In the genomic region with DNA sequence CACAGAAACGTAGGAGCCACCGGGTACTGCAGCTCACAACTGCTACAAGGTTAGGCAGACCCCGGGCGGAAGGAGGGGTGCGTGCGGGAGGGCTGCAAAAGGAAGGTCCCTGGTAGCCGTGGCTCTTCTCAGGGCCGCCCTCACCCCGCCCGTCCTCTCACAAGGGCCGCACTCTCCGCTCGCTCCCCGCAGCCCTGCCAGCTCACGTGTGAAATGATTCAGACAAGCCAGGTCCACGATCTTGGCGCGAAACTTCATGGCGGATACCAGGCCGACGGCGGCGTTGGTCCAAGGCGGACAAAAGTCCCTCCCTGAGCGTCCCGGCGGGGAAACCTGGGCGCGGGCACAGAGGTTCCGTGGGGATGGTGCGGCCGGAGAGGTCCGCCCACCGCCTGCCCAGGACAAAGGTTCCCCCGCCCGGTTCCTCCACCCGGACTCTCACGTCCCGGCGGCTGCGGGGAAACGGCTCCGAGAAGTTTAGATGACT, we compare ENCODE assay signal across 8 mouse cellular contexts. TPM values are rescaled to one million over a fixed set of nuclear protein-coding genes. Genes with fewer than 3 reads are reported as not detected.
DNase-seq lines count a peak whose midpoint lies in the region; ATAC-seq and TF ChIP-seq lines count a peak whose summit lies in the region.

A gene (minus strand): TSS at position 339 of the 487 bp plus-strand sequence.

- peak within 1 kb of the TSS; percentile 59 for H3K9ac ChIP-seq in forebrain, postnatal 0 days
- H3K9ac ChIP-seq in lung, embryonic 15.5 days, result peak within 1 kb of the TSS; percentile 94

- H3K27me3 ChIP-seq in G1E (ENCODE audit: insufficient read depth, low read length), result peaks cover 2% of the 10 kb centered on the region; the same call in 1 of the 2 replicates
- no peaks in the 10 kb centered on the region for H3K27me3 ChIP-seq in forebrain, postnatal 0 days (ENCODE audit: insufficient read depth, low read length)
- H3K27me3 ChIP-seq in lung, embryonic 15.5 days, result no peaks in the 10 kb centered on the region

- peak within 1 kb of the TSS; percentile 76 for H3K4me2 ChIP-seq in forebrain, postnatal 0 days (ENCODE audit: low read depth)
- H3K4me2 ChIP-seq in lung, embryonic 15.5 days, result peak within 1 kb of the TSS; percentile 70

- ATAC-seq in G1E (ENCODE audit: extremely low read depth, insufficient number of reproducible peaks, low FRiP score, poor library complexity, severe bottlenecking), result peak; percentile 91
- peak; percentile 94 for ATAC-seq in forebrain, postnatal 0 days
- ATAC-seq in lung, embryonic 15.5 days (ENCODE audit: borderline replicate concordance, extremely low read depth, low FRiP score, low TSS enrichment), result peak; percentile 97

- H3K27ac ChIP-seq in forebrain, postnatal 0 days (ENCODE audit: low read depth, low read length), result peak within 1 kb of the TSS; percentile 48
- peak within 1 kb of the TSS; percentile 96 for H3K27ac ChIP-seq in lung, embryonic 15.5 days

- no peaks in the 10 kb centered on the region for H3K9me3 ChIP-seq in G1E (replicated peaks)
- H3K9me3 ChIP-seq in forebrain, postnatal 0 days (ENCODE audit: low read length), result no peaks in the 10 kb centered on the region
- no peaks in the 10 kb centered on the region for H3K9me3 ChIP-seq in lung, embryonic 15.5 days

- TF ChIP-seq CTCF in G1E (IDR thresholded peaks at IDR 0.05; ENCODE audit: low read depth, low read length), result no peak
- peak; percentile 1; the same call in 1 of the 2 replicates for TF ChIP-seq CTCF in forebrain, postnatal 0 days (IDR thresholded peaks at IDR 0.05; ENCODE audit: low read depth)

- peak within 1 kb of the TSS; percentile 96 for H3K4me3 ChIP-seq in G1E (ENCODE audit: low read depth, low read length)
- H3K4me3 ChIP-seq in forebrain, postnatal 0 days (ENCODE audit: low read depth, low read length), result peak within 1 kb of the TSS; percentile 57
- peak within 1 kb of the TSS; percentile 89 for H3K4me3 ChIP-seq in lung, embryonic 15.5 days

- DNase-seq in G1E (ENCODE audit: low spot score), result peak; percentile 74
- peak; percentile 86 to 93 for DNase-seq in cerebellum, adult 18-20 months
- DNase-seq in forebrain, postnatal 0 days, result peak; percentile 79
- peak; percentile 94 for DNase-seq in heart, postnatal 4 days
- DNase-seq in layer of hippocampus, adult 8-10 months (ENCODE audit: low spot score in 2 of 2), result peak; percentile 47 to 78
- peak; percentile 76 for DNase-seq in ovary, adult 18-20 months (ENCODE audit: low spot score)
- DNase-seq in thymus, postnatal 0 days (ENCODE audit: low spot score), result peak; percentile 65

- H3K36me3 ChIP-seq in G1E (replicated peaks), result peaks cover 30% of the 10 kb centered on the region
- no peaks in the 10 kb centered on the region for H3K36me3 ChIP-seq in forebrain, postnatal 0 days (ENCODE audit: insufficient read depth)
- H3K36me3 ChIP-seq in lung, embryonic 15.5 days, result peaks cover 13% of the 10 kb centered on the region

- WGBS in forebrain, postnatal 0 days, result under 1% methylated on average over 43 of the region's 43 CpGs
- 1% methylated on average over 43 of the region's 43 CpGs for WGBS in lung, embryonic 15.5 days

- H3K4me1 ChIP-seq in G1E (ENCODE audit: insufficient read depth, low read depth, low read length), result peaks cover 25% of the 10 kb centered on the region
- H3K4me1 ChIP-seq in forebrain, postnatal 0 days (ENCODE audit: insufficient read depth), result peaks cover 3% of the 10 kb centered on the region; the same call in 1 of the 2 replicates
- H3K4me1 ChIP-seq in lung, embryonic 15.5 days, result peaks cover 15% of the 10 kb centered on the region

RNA-seq across cellular contexts. Expression of the gene that starts here (rescaled TPM):
- total RNA-seq in G1E (2014; fragmentation: Nextera tagmentation) (39.1 and 59.9 TPM in 2 replicates), G1E (2017) (26.4 and 27.5 TPM in 2 replicates)
- 6.9 and 10.2 TPM in 2 replicates for polyA plus RNA-seq in G1E (2012)
- total RNA-seq in forebrain, postnatal 0 days (2014; rRNA removed), result 9.7 and 13.6 TPM in 2 replicates
- polyA plus RNA-seq in forebrain, postnatal 0 days (2015; fragmentation: Nextera tagmentation; extraction: Ambion mirVana), result 3.7 and 6.2 TPM in 2 replicates
- 10 to 100 TPM; 17.4 to 17.6 TPM for total RNA-seq in heart, postnatal 4 days (2021)
- total RNA-seq in layer of hippocampus, adult 8-10 months (2022), result 10 to 100 TPM; 13.3 to 14.1 (median 13.5) TPM
- 17.4 and 20.7 TPM in 2 replicates for polyA plus RNA-seq in lung, embryonic 15.5 days (2015; fragmentation: Nextera tagmentation; extraction: Ambion mirVana)
- 9.4 and 9.5 TPM in 2 replicates for polyA plus RNA-seq in thymus, postnatal 0 days (2015; fragmentation: Nextera tagmentation; extraction: Ambion mirVana)

Comparison
In these comparisons a context has a peak if more than half of its experiments do, and no peak if none do; other contexts are left out.
1. Peak in every context shown above with its lines: DNase-seq, ATAC-seq, H3K4me3 ChIP-seq and H3K27ac ChIP-seq.